Mouse (Mus musculus) erythroblast, embryonic 14.5 days (primary cell): ENCODE results near the gene Pias1.

Experiments
- GATA1 ChIP-seq: IDR thresholded peaks from 2 replicates; pipeline ENCODE4 v1.6.1; 2012; ENCODE audit warnings: low read length, inconsistent platforms, mixed read lengths
- TAL1 ChIP-seq: IDR thresholded peaks from 3 replicates; pipeline ENCODE4 v1.6.1; 2012; ENCODE audit warnings: low read length, inconsistent platforms, mixed read lengths

DNA sequence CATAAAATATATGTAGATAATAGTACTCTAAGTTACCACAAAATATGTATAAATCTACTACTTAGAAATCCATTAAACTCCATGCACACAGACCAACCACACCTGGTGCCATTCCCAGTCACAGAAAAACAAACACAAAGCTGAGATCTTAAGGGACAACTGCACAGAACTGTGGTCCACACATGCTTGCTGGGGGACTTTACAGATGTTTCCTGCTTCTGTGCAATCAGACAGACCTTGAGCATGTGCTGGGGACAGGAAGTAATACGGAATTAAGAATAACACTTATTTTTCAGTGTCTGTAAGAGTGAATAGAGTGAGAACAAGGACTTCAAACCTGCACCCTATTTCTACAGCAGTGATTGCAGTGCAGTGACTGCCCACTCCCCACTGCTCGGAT lies 66.8 kb downstream of the Pias1 start:
- no peak for TF ChIP-seq TAL1
- TF ChIP-seq GATA1, result no peak
